Mouse (Mus musculus): Measurements from ENCODE around the gene Shc2. TPM values are rescaled to one million over a fixed set of nuclear protein-coding genes. Genes with fewer than 3 reads are reported as not detected.
A peak's percentile ranks its signal among the peaks of the same experiment; 100 is the strongest.

Gene Shc2
- polyA plus RNA-seq, 1 experiment: 5.8 TPM

GRCm38 (mm10) chr10:79672088-79672455 is 34.4 kb upstream of the Shc2 start:
- no peak overlapping the region for H3K27ac ChIP-seq (ENCODE audit: control insufficient read depth, insufficient read depth, low read depth, low read length)
- no peak overlapping the region for H3K4me3 ChIP-seq (ENCODE audit: control insufficient read depth, low read depth, low read length)

GRCm38 (mm10) chr10:79671396-79672087 is 33.8 kb upstream of the Shc2 start:
- no peak overlapping the region for H3K27ac ChIP-seq (ENCODE audit: control insufficient read depth, insufficient read depth, low read depth, low read length)
- H3K36me3 ChIP-seq (ENCODE audit: control insufficient read depth, insufficient read depth, low read length): no peaks in the 10 kb centered on the region
- H3K4me3 ChIP-seq (ENCODE audit: control insufficient read depth, low read depth, low read length): no peak overlapping the region
- no peak for TF ChIP-seq CTCF (IDR thresholded peaks at IDR 0.05; ENCODE audit: control insufficient read depth, insufficient read depth, insufficient replicate concordance, low read depth, low read length)
- TF ChIP-seq POLR2A (IDR thresholded peaks at IDR 0.05; ENCODE audit: control insufficient read depth, low read depth, low read length): no peak
- no peaks in the 10 kb centered on the region for H3K27me3 ChIP-seq (ENCODE audit: control insufficient read depth, insufficient read depth, low read length)
- peaks cover 16% of the 10 kb centered on the region for H3K4me1 ChIP-seq (ENCODE audit: control insufficient read depth, insufficient read depth, low read length)

More at GRCm38 (mm10) chr10:79672088-79672455, 34.4 kb upstream of the Shc2 start:
- Histone ChIP-seq H3K4me1 (ENCODE audit: control insufficient read depth, insufficient read depth, low read length) (peaks cover 16% of the 10 kb centered on the region), H3K36me3 (ENCODE audit: control insufficient read depth, insufficient read depth, low read length) (no peaks in the 10 kb centered on the region), H3K27me3 (ENCODE audit: control insufficient read depth, insufficient read depth, low read length) (no peaks in the 10 kb centered on the region)
- no peak for TF ChIP-seq CTCF (IDR thresholded peaks at IDR 0.05; ENCODE audit: control insufficient read depth, insufficient read depth, insufficient replicate concordance, low read depth, low read length)
- no peak for TF ChIP-seq POLR2A (IDR thresholded peaks at IDR 0.05; ENCODE audit: control insufficient read depth, low read depth, low read length)

GRCm38 (mm10) chr10:79670071-79670888 is 32.6 kb upstream of the Shc2 start:
- Histone ChIP-seq H3K27ac (ENCODE audit: control insufficient read depth, insufficient read depth, low read depth, low read length) (peak overlapping the region; percentile 98; the same call in 1 of the 2 replicates), H3K36me3 (ENCODE audit: control insufficient read depth, insufficient read depth, low read length) (no peaks in the 10 kb centered on the region), H3K4me3 (ENCODE audit: control insufficient read depth, low read depth, low read length) (peak overlapping the region; percentile 96), H3K27me3 (ENCODE audit: control insufficient read depth, insufficient read depth, low read length) (no peaks in the 10 kb centered on the region), H3K4me1 (ENCODE audit: control insufficient read depth, insufficient read depth, low read length) (peaks cover 10% of the 10 kb centered on the region)
- no peak for TF ChIP-seq POLR2A (IDR thresholded peaks at IDR 0.05; ENCODE audit: control insufficient read depth, low read depth, low read length)
- TF ChIP-seq CTCF (IDR thresholded peaks at IDR 0.05; ENCODE audit: control insufficient read depth, insufficient read depth, insufficient replicate concordance, low read depth, low read length): no peak

- Histone ChIP-seq H3K4me1 (ENCODE audit: control insufficient read depth, insufficient read depth, low read length) (peaks cover 9% of the 10 kb centered on the region), H3K4me3 (ENCODE audit: control insufficient read depth, low read depth, low read length) (peak overlapping the region; percentile 96), H3K27ac (ENCODE audit: control insufficient read depth, insufficient read depth, low read depth, low read length) (peak overlapping the region; percentile 98), H3K36me3 (ENCODE audit: control insufficient read depth, insufficient read depth, low read length) (no peaks in the 10 kb centered on the region), H3K27me3 (ENCODE audit: control insufficient read depth, insufficient read depth, low read length) (no peaks in the 10 kb centered on the region)
- TF ChIP-seq CTCF (IDR thresholded peaks at IDR 0.05; ENCODE audit: control insufficient read depth, insufficient read depth, insufficient replicate concordance, low read depth, low read length) (no peak), POLR2A (IDR thresholded peaks at IDR 0.05; ENCODE audit: control insufficient read depth, low read depth, low read length) (no peak; the same call in 1 of the 2 replicates)
These were observed 31.9 kb upstream of the Shc2 start for GRCm38 (mm10) chr10:79669576-79670057.

GRCm38 (mm10) chr10:79668771-79669575 is 31.3 kb upstream of the Shc2 start, which contains the start of gene Tpgs1:
Tpgs1 (plus strand) TSS chr10:79669369.
- peaks cover 9% of the 10 kb centered on the region for H3K4me1 ChIP-seq (ENCODE audit: control insufficient read depth, insufficient read depth, low read length)
- no peaks in the 10 kb centered on the region for H3K27me3 ChIP-seq (ENCODE audit: control insufficient read depth, insufficient read depth, low read length)
- peak; percentile 64 for TF ChIP-seq POLR2A (IDR thresholded peaks at IDR 0.05; ENCODE audit: control insufficient read depth, low read depth, low read length)
- peak; percentile 41; the same call in 1 of the 2 replicates for TF ChIP-seq CTCF (IDR thresholded peaks at IDR 0.05; ENCODE audit: control insufficient read depth, insufficient read depth, insufficient replicate concordance, low read depth, low read length)
- H3K27ac ChIP-seq (ENCODE audit: control insufficient read depth, insufficient read depth, low read depth, low read length): peak within 1 kb of the TSS; percentile 98
- no peaks in the 10 kb centered on the region for H3K36me3 ChIP-seq (ENCODE audit: control insufficient read depth, insufficient read depth, low read length)
- peak within 1 kb of the TSS; percentile 96 for H3K4me3 ChIP-seq (ENCODE audit: control insufficient read depth, low read depth, low read length)

- Histone ChIP-seq H3K4me1 (ENCODE audit: control insufficient read depth, insufficient read depth, low read length) (peaks cover 15% of the 10 kb centered on the region), H3K27ac (ENCODE audit: control insufficient read depth, insufficient read depth, low read depth, low read length) (peak overlapping the region; percentile 33), H3K4me3 (ENCODE audit: control insufficient read depth, low read depth, low read length) (peak overlapping the region; percentile 96), H3K36me3 (ENCODE audit: control insufficient read depth, insufficient read depth, low read length) (no peaks in the 10 kb centered on the region), H3K27me3 (ENCODE audit: control insufficient read depth, insufficient read depth, low read length) (no peaks in the 10 kb centered on the region)
- no peak for TF ChIP-seq POLR2A (IDR thresholded peaks at IDR 0.05; ENCODE audit: control insufficient read depth, low read depth, low read length)
- no peak for TF ChIP-seq CTCF (IDR thresholded peaks at IDR 0.05; ENCODE audit: control insufficient read depth, insufficient read depth, insufficient replicate concordance, low read depth, low read length)
These were observed 30.4 kb upstream of the Shc2 start for GRCm38 (mm10) chr10:79668076-79668475.

All from testis, adult 2 months (tissue).